25 mouse cellular contexts compared by ENCODE assay signal in the genomic region with DNA sequence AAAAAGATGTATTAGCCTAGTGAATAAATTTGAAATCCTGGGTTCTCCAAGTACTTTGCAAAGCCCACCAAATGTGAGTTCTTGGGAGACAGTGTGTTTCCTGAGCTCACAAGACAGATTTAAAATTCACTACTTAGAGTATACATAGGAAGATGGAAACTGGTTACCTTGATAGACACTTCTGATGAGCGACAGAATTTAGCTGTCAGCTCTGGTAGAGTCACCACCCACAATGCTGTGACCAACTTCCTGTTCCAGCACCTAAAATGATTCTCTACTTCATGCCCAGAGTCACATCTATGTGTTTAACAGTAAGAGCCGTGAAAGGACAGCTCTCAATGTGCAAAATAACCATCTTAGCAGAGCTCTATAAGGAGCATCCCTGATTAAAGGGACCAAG. TPM values are rescaled to one million over a fixed set of nuclear protein-coding genes. Genes with fewer than 3 reads are reported as not detected.
DNase-seq lines count a peak whose midpoint lies in the region; ATAC-seq and TF ChIP-seq lines count a peak whose summit lies in the region.
"Had no signal": no experiment of that assay in that cellular context is flagged by ENCODE, and none has a peak within 500 bp of the region (broad histone marks: within the 10 kb centered on the region; RNA-seq: fewer than 3 reads in every experiment).

No protein-coding gene starts in this region.

- no peak for TF ChIP-seq CTCF in thymus, adult 2 months (IDR thresholded peaks at IDR 0.05; ENCODE audit: borderline replicate concordance, control insufficient read depth, extremely low read depth, insufficient read depth, low read length, poor library complexity)

- no peak for TF ChIP-seq POLR2A in thymus, adult 2 months (IDR thresholded peaks at IDR 0.05; ENCODE audit: control insufficient read depth, extremely low read depth, insufficient read depth, low read length, poor library complexity)

- no peak overlapping the region for H3K4me2 ChIP-seq in forebrain, embryonic 12.5 days
- H3K4me2 ChIP-seq: embryonic facial prominence, embryonic 12.5 days; embryonic facial prominence, embryonic 15.5 days; forebrain, embryonic 15.5 days; heart, embryonic 13.5 days; hindbrain, embryonic 14.5 days; intestine, embryonic 15.5 days had no signal

- no peaks in the 10 kb centered on the region for H3K36me3 ChIP-seq in thymus, adult 2 months (ENCODE audit: control insufficient read depth, insufficient read depth, low read length)
- H3K36me3 ChIP-seq in limb, embryonic 10.5 days: no peaks in the 10 kb centered on the region
- H3K36me3 ChIP-seq in forebrain, embryonic 12.5 days (replicated peaks): no peaks in the 10 kb centered on the region
- H3K36me3 ChIP-seq: embryonic facial prominence, embryonic 12.5 days; embryonic facial prominence, embryonic 15.5 days; forebrain, embryonic 15.5 days; heart, embryonic 10.5 days; heart, embryonic 13.5 days; intestine, embryonic 15.5 days had no signal

- H3K4me3 ChIP-seq in thymus, adult 2 months (ENCODE audit: control insufficient read depth, insufficient read depth, low read length): no peak overlapping the region
- no peak overlapping the region for H3K4me3 ChIP-seq in limb, embryonic 10.5 days
- no peak overlapping the region for H3K4me3 ChIP-seq in forebrain, embryonic 12.5 days (replicated peaks)
- H3K4me3 ChIP-seq: embryonic facial prominence, embryonic 12.5 days; embryonic facial prominence, embryonic 15.5 days; forebrain, embryonic 15.5 days; heart, adult 2 months; heart, embryonic 10.5 days; heart, embryonic 13.5 days; intestine, embryonic 15.5 days had no signal

- H3K9me3 ChIP-seq in limb, embryonic 10.5 days (replicated peaks): no peaks in the 10 kb centered on the region
- H3K9me3 ChIP-seq in forebrain, embryonic 12.5 days: no peaks in the 10 kb centered on the region
- H3K9me3 ChIP-seq: embryonic facial prominence, embryonic 12.5 days; embryonic facial prominence, embryonic 15.5 days; forebrain, embryonic 15.5 days; heart, embryonic 10.5 days; heart, embryonic 13.5 days; intestine, embryonic 15.5 days had no signal

- peaks cover 36% of the 10 kb centered on the region for H3K4me1 ChIP-seq in thymus, adult 2 months (replicated peaks; ENCODE audit: control insufficient read depth, insufficient read depth, low read length)
- peaks cover 77% of the 10 kb centered on the region for H3K4me1 ChIP-seq in limb, embryonic 10.5 days
- peaks cover 91% of the 10 kb centered on the region for H3K4me1 ChIP-seq in forebrain, embryonic 12.5 days

- no peaks in the 10 kb centered on the region for H3K27me3 ChIP-seq in thymus, adult 2 months (ENCODE audit: control insufficient read depth, insufficient read depth, low read length)
- H3K27me3 ChIP-seq in limb, embryonic 10.5 days (ENCODE audit: low read depth, poor library complexity, severe bottlenecking): peaks cover 60% of the 10 kb centered on the region
- H3K27me3 ChIP-seq in forebrain, embryonic 12.5 days: no peaks in the 10 kb centered on the region
- H3K27me3 ChIP-seq: embryonic facial prominence, embryonic 12.5 days; embryonic facial prominence, embryonic 15.5 days; forebrain, embryonic 15.5 days; heart, embryonic 13.5 days; intestine, embryonic 15.5 days had no signal

- no peak overlapping the region for H3K27ac ChIP-seq in thymus, adult 2 months (ENCODE audit: control insufficient read depth, insufficient read depth, low read length)
- no peak overlapping the region for H3K27ac ChIP-seq in limb, embryonic 10.5 days
- no peak overlapping the region for H3K27ac ChIP-seq in forebrain, embryonic 12.5 days
- H3K27ac ChIP-seq: embryonic facial prominence, embryonic 12.5 days; embryonic facial prominence, embryonic 15.5 days; forebrain, embryonic 15.5 days; heart, adult 2 months; heart, embryonic 10.5 days; heart, embryonic 13.5 days; hindbrain, embryonic 14.5 days; hindbrain, postnatal 0 days; intestine, embryonic 15.5 days had no signal

- peak; percentile 79 for ATAC-seq in activated CD4-positive, CD25-positive, alpha-beta regulatory T cell, adult 4 months
- ATAC-seq in forebrain, embryonic 12.5 days (ENCODE audit: low FRiP score): no peak
- ATAC-seq: forebrain, embryonic 15.5 days; hindbrain, postnatal 0 days; intestine, embryonic 15.5 days had no signal

- H3K9ac ChIP-seq in forebrain, embryonic 12.5 days: no peak overlapping the region
- H3K9ac ChIP-seq: embryonic facial prominence, embryonic 12.5 days; embryonic facial prominence, embryonic 15.5 days; forebrain, embryonic 15.5 days; heart, embryonic 13.5 days; hindbrain, embryonic 14.5 days; intestine, embryonic 15.5 days had no signal

- 18% methylated on average over 2 of the region's 2 CpGs for WGBS in thymus, adult 2 months
- WGBS in limb, embryonic 10.5 days: 84% methylated on average over 2 of the region's 2 CpGs
- 87% methylated on average over 2 of the region's 2 CpGs for WGBS in forebrain, embryonic 12.5 days

- DNase-seq in thymus, postnatal 25 days: peak; percentile 26
- DNase-seq in thymus, adult 2 months: no peak
- peak; percentile 74 for DNase-seq in naive thymus-derived CD4-positive, alpha-beta T cell, adult 2 months (ENCODE audit: low read depth)
- no peak for DNase-seq in limb, embryonic 10.5 days (ENCODE audit: low spot score)
- DNase-seq: adrenal gland, adult 2 months; adrenal gland, postnatal 14 days; cerebellum, adult 11 months; cerebellum, adult 2 months; cerebellum, adult 9-11 months; cerebellum, postnatal 25 days; gastrocnemius, postnatal 10 days; gastrocnemius, postnatal 36 days; heart, adult 2 months; heart, postnatal 14 days; heart, postnatal 4 days had no signal

RNA-seq across cellular contexts. Expression of a gene that starts 27.5 kb away (rescaled TPM):
- 58.7 and 62.1 TPM in 2 replicates for polyA plus RNA-seq in thymus, adult 2 months (2012; rRNA removed)
- 10 to 100 TPM; 16.2 to 31.1 TPM for polyA plus RNA-seq in activated CD4-positive, CD25-positive, alpha-beta regulatory T cell, adult 4 months (2017; shearing (Covaris generic))
- 13.7 and 15.7 TPM in 2 replicates for polyA plus RNA-seq in limb, embryonic 10.5 days (2016; fragmentation: Nextera tagmentation; extraction: Ambion mirVana)
- polyA plus RNA-seq in forebrain, embryonic 12.5 days (2016; fragmentation: Nextera tagmentation; extraction: Ambion mirVana): 16.6 and 17.7 TPM in 2 replicates

Comparison
In these comparisons a context has a peak if more than half of its experiments do, and no peak if none do; other contexts are left out.
1. DNase-seq: peak in thymus, postnatal 25 days (single experiment) and naive thymus-derived CD4-positive, alpha-beta T cell, adult 2 months (single experiment); none in thymus, adult 2 months (single experiment) and limb, embryonic 10.5 days (single experiment).